Comparison of ENCODE assay signal across 21 mouse cellular contexts in the genomic region with DNA sequence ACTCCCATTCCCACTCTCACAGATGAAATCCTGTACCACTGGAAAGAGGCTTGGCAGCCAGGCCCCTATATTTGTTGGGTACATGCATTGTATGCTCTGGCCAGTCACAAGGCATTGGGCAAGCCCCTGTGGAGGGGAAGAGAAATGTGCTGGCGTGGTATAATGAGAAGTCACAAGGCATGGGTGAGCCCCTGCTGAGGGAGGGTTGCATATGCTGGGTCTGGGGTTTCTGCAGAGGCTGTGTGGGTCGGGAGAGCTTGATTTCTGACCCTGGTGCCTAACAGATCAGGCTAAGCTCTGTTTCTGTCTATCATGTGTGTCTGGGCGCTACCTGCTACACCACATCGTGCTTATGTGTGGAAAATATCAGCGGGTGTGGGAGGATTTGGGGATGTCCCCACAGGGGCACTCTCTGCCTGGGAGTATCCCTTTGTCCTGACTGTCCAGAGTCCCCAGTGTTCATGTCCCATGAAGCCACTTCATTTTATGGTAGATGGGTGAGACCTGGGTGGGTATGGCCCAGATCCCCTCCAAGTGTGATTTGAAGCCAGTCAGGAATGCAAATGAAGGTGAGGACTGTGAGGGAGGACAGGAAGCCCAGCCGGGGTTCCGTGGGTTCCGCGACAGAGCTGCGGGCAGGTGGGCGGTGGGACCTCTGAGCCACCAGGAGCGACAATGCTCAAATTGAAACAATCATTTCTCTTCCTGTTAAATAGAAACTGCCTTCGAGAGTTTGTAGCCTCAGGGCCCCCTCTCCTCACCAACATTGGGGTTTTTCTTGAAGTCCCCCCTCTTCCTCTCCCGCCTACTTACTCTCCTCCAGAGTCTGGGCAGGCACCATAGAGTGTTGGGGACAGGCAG. TPM values are rescaled to one million over a fixed set of nuclear protein-coding genes. Genes with fewer than 3 reads are reported as not detected.
DNase-seq lines count a peak whose midpoint lies in the region; ATAC-seq and TF ChIP-seq lines count a peak whose summit lies in the region.
"Had no signal": no experiment of that assay in that cellular context is flagged by ENCODE, and none has a peak within 500 bp of the region (broad histone marks: within the 10 kb centered on the region; RNA-seq: fewer than 3 reads in every experiment).

No protein-coding gene starts in this region.

- 0 out of 2 replicates have a peak overlapping the region, but pooled peaks have one; percentile 25 for H3K27ac ChIP-seq in heart, embryonic 10.5 days
- H3K27ac ChIP-seq in spleen, adult 2 months (ENCODE audit: insufficient read depth, low read length), result peak overlapping the region; percentile 45
- H3K27ac ChIP-seq in stomach, postnatal 0 days (replicated peaks), result no peak overlapping the region
- H3K27ac ChIP-seq: hindbrain, embryonic 15.5 days; kidney, postnatal 0 days; limb, embryonic 12.5 days; liver, embryonic 15.5 days; neural tube, embryonic 12.5 days had no signal

- no peak for DNase-seq in heart, embryonic 10.5 days (ENCODE audit: low spot score)
- DNase-seq in heart, adult 8-10 months (ENCODE audit: low spot score), result no peak
- no peak for DNase-seq in spleen, adult 2 months (ENCODE audit: low read depth in 1 of 2, low spot score in 2 of 2)
- no peak for DNase-seq in spleen, postnatal 36 days (ENCODE audit: low spot score in 2 of 2)
- peak; percentile 68 for DNase-seq in CD4-positive, CD25-positive, alpha-beta regulatory T cell, adult 2 months (ENCODE audit: low read depth, low spot score)
- DNase-seq in induced T-regulatory cell, adult 2 months (ENCODE audit: low read depth), result peak; percentile 80
- DNase-seq in stomach, postnatal 0 days (ENCODE audit: low spot score), result no peak
- DNase-seq: adrenal gland, postnatal 25 days; cerebellum, adult 18-20 months; cerebellum, postnatal 36 days; heart, postnatal 10 days; kidney, adult 18-20 months; right cerebral cortex, adult 18-20 months had no signal

- H3K36me3 ChIP-seq in heart, embryonic 10.5 days, result no peaks in the 10 kb centered on the region
- H3K36me3 ChIP-seq in spleen, adult 2 months (ENCODE audit: control insufficient read depth, insufficient read depth, low read length), result no peaks in the 10 kb centered on the region
- no peaks in the 10 kb centered on the region for H3K36me3 ChIP-seq in stomach, postnatal 0 days (ENCODE audit: control insufficient read depth, insufficient read depth, low read length)
- H3K36me3 ChIP-seq: hindbrain, embryonic 15.5 days; limb, embryonic 12.5 days; liver, embryonic 15.5 days; neural tube, embryonic 12.5 days had no signal

- H3K4me3 ChIP-seq in heart, embryonic 10.5 days, result no peak overlapping the region
- H3K4me3 ChIP-seq in spleen, adult 2 months (ENCODE audit: extremely low read depth, insufficient read depth, insufficient read length), result no peak overlapping the region
- H3K4me3 ChIP-seq in stomach, postnatal 0 days (ENCODE audit: low read depth, low read length), result no peak overlapping the region
- H3K4me3 ChIP-seq: hindbrain, embryonic 15.5 days; limb, embryonic 12.5 days; liver, embryonic 15.5 days; neural tube, embryonic 12.5 days had no signal

- peaks cover 72% of the 10 kb centered on the region for H3K27me3 ChIP-seq in heart, embryonic 10.5 days (ENCODE audit: insufficient read depth, poor library complexity, severe bottlenecking)
- no peaks in the 10 kb centered on the region for H3K27me3 ChIP-seq in spleen, adult 2 months (ENCODE audit: control insufficient read depth, insufficient read depth, low read length)
- H3K27me3 ChIP-seq in stomach, postnatal 0 days (ENCODE audit: control insufficient read depth, insufficient read depth, low read length), result no peaks in the 10 kb centered on the region
- H3K27me3 ChIP-seq: hindbrain, embryonic 15.5 days; limb, embryonic 12.5 days; liver, embryonic 15.5 days; neural tube, embryonic 12.5 days; Patski had no signal

- no peak overlapping the region for H3K9ac ChIP-seq in stomach, postnatal 0 days (ENCODE audit: low read length)
- H3K9ac ChIP-seq: hindbrain, embryonic 15.5 days; limb, embryonic 12.5 days; liver, embryonic 15.5 days; neural tube, embryonic 12.5 days had no signal

- no peak for TF ChIP-seq CTCF in spleen, adult 2 months (IDR thresholded peaks at IDR 0.05; ENCODE audit: extremely low read depth, insufficient read depth, insufficient read length, insufficient replicate concordance)
- TF ChIP-seq CTCF in stomach, postnatal 0 days (IDR thresholded peaks at IDR 0.05; ENCODE audit: low read depth), result no peak

- ATAC-seq in frontal cortex, adult (ENCODE audit: low TSS enrichment), result no peak
- ATAC-seq in stomach, postnatal 0 days (ENCODE audit: low FRiP score, low TSS enrichment), result no peak
- ATAC-seq: Patski had no signal

- WGBS in heart, embryonic 10.5 days, result 72% methylated on average over 14 of the region's 14 CpGs
- 22% methylated on average over 14 of the region's 14 CpGs for WGBS in spleen, adult 2 months
- 68% methylated on average over 14 of the region's 14 CpGs for WGBS in stomach, postnatal 0 days

- no peak for TF ChIP-seq POLR2A in spleen, adult 2 months (IDR thresholded peaks at IDR 0.05; ENCODE audit: low read depth, low read length)

- no peak overlapping the region for H3K4me2 ChIP-seq in stomach, postnatal 0 days (replicated peaks; ENCODE audit: low read depth)
- H3K4me2 ChIP-seq: hindbrain, embryonic 15.5 days; limb, embryonic 12.5 days; liver, embryonic 15.5 days; midbrain, embryonic 11.5 days; neural tube, embryonic 12.5 days had no signal

- peaks cover 75% of the 10 kb centered on the region for H3K4me1 ChIP-seq in heart, embryonic 10.5 days
- H3K4me1 ChIP-seq in spleen, adult 2 months (ENCODE audit: control insufficient read depth, insufficient read depth, insufficient read length), result peaks cover 15% of the 10 kb centered on the region; the same call in 1 of the 2 replicates
- peaks cover 15% of the 10 kb centered on the region for H3K4me1 ChIP-seq in stomach, postnatal 0 days (replicated peaks; ENCODE audit: control insufficient read depth, insufficient read depth)

- H3K9me3 ChIP-seq in heart, embryonic 10.5 days, result no peaks in the 10 kb centered on the region
- no peaks in the 10 kb centered on the region for H3K9me3 ChIP-seq in stomach, postnatal 0 days (ENCODE audit: control insufficient read depth, low read length)
- H3K9me3 ChIP-seq: hindbrain, embryonic 15.5 days; limb, embryonic 12.5 days; liver, embryonic 15.5 days; neural tube, embryonic 12.5 days had no signal

- no peak for TF ChIP-seq EP300 in stomach, postnatal 0 days (optimal IDR thresholded peaks at IDR 0.05)

RNA-seq across cellular contexts. Expression of gene Rxra, which starts 52.0 kb away (rescaled TPM):
- polyA plus RNA-seq in heart, embryonic 10.5 days (2016; fragmentation: Nextera tagmentation; extraction: Ambion mirVana), result 6.4 and 8.0 TPM in 2 replicates
- total RNA-seq in heart, adult 8-10 months (2022), result 10 to 100 TPM; 50.5 to 61.2 (median 56.9) TPM
- polyA plus RNA-seq in spleen, adult 2 months (2012; rRNA removed), result 40.6 and 44.9 TPM in 2 replicates
- 8.7 and 10.5 TPM in 2 replicates for polyA plus RNA-seq in stomach, postnatal 0 days (2015; fragmentation: Nextera tagmentation; extraction: Ambion mirVana)

Comparison
In these comparisons a context has a peak if more than half of its experiments do, and no peak if none do; other contexts are left out.
1. DNase-seq: peak in CD4-positive, CD25-positive, alpha-beta regulatory T cell, adult 2 months (single experiment) and induced T-regulatory cell, adult 2 months (single experiment); none in heart, embryonic 10.5 days (single experiment), heart, adult 8-10 months (single experiment), spleen, adult 2 months (0 of 2), spleen, postnatal 36 days (0 of 2) and stomach, postnatal 0 days (single experiment).